Mouse (Mus musculus): ENCODE measurements around the gene Cpsf6.

- TF ChIP-seq CTCF (IDR thresholded peaks at IDR 0.05; ENCODE audit: insufficient read depth, low read depth, low read length) (peak; percentile 34; the same call in 1 of the 2 replicates), POLR2A (IDR thresholded peaks at IDR 0.05; ENCODE audit: insufficient read depth, low read depth, low read length) (no peak)
Observed at GRCm38 (mm10) chr10:117363106-117363505, 16.7 kb downstream of the Cpsf6 start.
